Mouse (Mus musculus) lung, adult 2 months (tissue): ENCODE measurements around the gene Rabl6. TPM values are rescaled to one million over a fixed set of nuclear protein-coding genes. Genes with fewer than 3 reads are reported as not detected.
A peak's percentile ranks its signal among the peaks of the same experiment; 100 is the strongest.

ENCODE experiments used
- DNase-seq: peaks from one replicate; pipeline ENCODE4 v3.0.0; 2022
- H3K4me1 ChIP-seq: fragments of 200-500 bp; 2 replicates; pipeline ENCODE4 v1.6.1; 2011; ENCODE audit warnings: low read length; ENCODE audit not compliant: control insufficient read depth, insufficient read depth
- H3K4me3 ChIP-seq: fragments of 200-500 bp; replicated peaks from 2 replicates; pipeline ENCODE3; 2011; ENCODE audit warnings: low read depth, mild to moderate bottlenecking, control low read depth, low read length; ENCODE audit errors: extremely low read depth
- CTCF ChIP-seq: fragments of 200-500 bp; IDR thresholded peaks from 2 replicates; pipeline ENCODE4 v1.5.1; 2011; ENCODE audit warnings: mild to moderate bottlenecking, low read length, control low read depth; ENCODE audit not compliant: insufficient read depth
- POLR2A ChIP-seq: fragments of 200-500 bp; IDR thresholded peaks from 2 replicates; pipeline ENCODE4 v1.6.1; 2011; ENCODE audit warnings: low read depth, mild to moderate bottlenecking, control low read depth, low read length, borderline replicate concordance; ENCODE audit errors: extremely low read depth
- WGBS: fragments of 180-500 bp; shearing (Covaris S2); methylation state at CpG from one replicate; pipeline ENCODE4 v1.1.7; 2018; 5-methylcytosine and 5-hydroxymethylcytosine counted together
- polyA plus RNA-seq: library from polyadenylated mRNA; depleted of rRNA; stranded (reverse); fragments of >200 nt; gene quantifications from 2 replicates; pipeline ENCODE4 v1.2.3, GENCODE M21; 2012

The Rabl6 gene
- polyA plus RNA-seq, 1 experiment, result 53.4 TPM

- Histone ChIP-seq H3K4me3 (no peak overlapping the region), H3K4me1 (no peaks in the 10 kb centered on the region)
- DNase-seq, result no peak
- 93% methylated on average over 5 of the region's 5 CpGs for WGBS
- TF ChIP-seq POLR2A (no peak), CTCF (no peak)
Measured at GRCm38 (mm10) chr2:25596765-25597510, 11.4 kb downstream of the Rabl6 start.

GRCm38 (mm10) chr2:25591863-25592262 lies 16.5 kb downstream of the Rabl6 start:
- 57% methylated on average over 2 of the region's 2 CpGs for WGBS
- no peak for DNase-seq
- TF ChIP-seq POLR2A, result no peak
- TF ChIP-seq CTCF, result peak; percentile 43
- Histone ChIP-seq H3K4me3 (no peak overlapping the region), H3K4me1 (no peaks in the 10 kb centered on the region)

GRCm38 (mm10) chr2:25588227-25588907 lies 20.0 kb downstream of the Rabl6 start:
- WGBS, result 90% methylated on average over 8 of the region's 8 CpGs
- TF ChIP-seq POLR2A (no peak), CTCF (no peak)
- H3K4me3 ChIP-seq, result no peak overlapping the region
- no peak for DNase-seq
- H3K4me1 ChIP-seq, result no peaks in the 10 kb centered on the region

GRCm38 (mm10) chr2:25587290-25587689 lies 21.0 kb downstream of the Rabl6 start:
- no peak for DNase-seq
- no peak for TF ChIP-seq CTCF
- no peak for TF ChIP-seq POLR2A
- 89% methylated on average over 8 of the region's 8 CpGs for WGBS

GRCm38 (mm10) chr2:25585601-25586000 lies 22.7 kb downstream of the Rabl6 start:
- 77% methylated on average over 3 of the region's 3 CpGs for WGBS
- Histone ChIP-seq H3K4me3 (no peak overlapping the region), H3K4me1 (peaks cover 4% of the 10 kb centered on the region; the same call in 1 of the 2 replicates)
- no peak for TF ChIP-seq CTCF
- TF ChIP-seq POLR2A, result no peak
- DNase-seq, result no peak

More at GRCm38 (mm10) chr2:25587290-25587689, 21.0 kb downstream of the Rabl6 start:
- H3K4me3 ChIP-seq, result no peak overlapping the region
- H3K4me1 ChIP-seq, result no peaks in the 10 kb centered on the region

- H3K4me3 ChIP-seq, result no peak overlapping the region
- WGBS, result 85% methylated on average over 4 of the region's 4 CpGs
- DNase-seq, result no peak
Measured at GRCm38 (mm10) chr2:25584856-25585255, 23.5 kb downstream of the Rabl6 start.

GRCm38 (mm10) chr2:25584152-25584551 lies 24.2 kb downstream of the Rabl6 start:
- H3K4me1 ChIP-seq, result peaks cover 5% of the 10 kb centered on the region
- WGBS, result 72% methylated on average over 3 of the region's 3 CpGs
- no peak overlapping the region for H3K4me3 ChIP-seq
- no peak for DNase-seq
- TF ChIP-seq POLR2A, result no peak
- TF ChIP-seq CTCF, result no peak

More at GRCm38 (mm10) chr2:25584856-25585255, 23.5 kb downstream of the Rabl6 start:
- no peak for TF ChIP-seq POLR2A
- no peak for TF ChIP-seq CTCF
- H3K4me1 ChIP-seq, result peaks cover 4% of the 10 kb centered on the region; the same call in 1 of the 2 replicates

- no peak overlapping the region for H3K4me3 ChIP-seq
- no peak for TF ChIP-seq CTCF
- TF ChIP-seq POLR2A, result no peak
- DNase-seq, result no peak
- peaks cover 7% of the 10 kb centered on the region for H3K4me1 ChIP-seq
- WGBS, result 62% methylated on average over 4 of the region's 4 CpGs
Measured at GRCm38 (mm10) chr2:25583571-25583970, 24.8 kb downstream of the Rabl6 start.

GRCm38 (mm10) chr2:25583120-25583481 lies 25.2 kb downstream of the Rabl6 start:
- no peak for DNase-seq
- no peak overlapping the region for H3K4me3 ChIP-seq
- H3K4me1 ChIP-seq, result peaks cover 11% of the 10 kb centered on the region
- TF ChIP-seq POLR2A (no peak), CTCF (no peak)
- WGBS, result 65% methylated on average over 6 of the region's 6 CpGs
